Mouse (Mus musculus): ENCODE data around the gene Tbc1d17. TPM values are rescaled to one million over a fixed set of nuclear protein-coding genes. Genes with fewer than 3 reads are reported as not detected.

Tbc1d17 gene
- total and polyA plus RNA-seq, 3 experiments: 31.9 to 40.5 (median 38.5) TPM

DNA sequence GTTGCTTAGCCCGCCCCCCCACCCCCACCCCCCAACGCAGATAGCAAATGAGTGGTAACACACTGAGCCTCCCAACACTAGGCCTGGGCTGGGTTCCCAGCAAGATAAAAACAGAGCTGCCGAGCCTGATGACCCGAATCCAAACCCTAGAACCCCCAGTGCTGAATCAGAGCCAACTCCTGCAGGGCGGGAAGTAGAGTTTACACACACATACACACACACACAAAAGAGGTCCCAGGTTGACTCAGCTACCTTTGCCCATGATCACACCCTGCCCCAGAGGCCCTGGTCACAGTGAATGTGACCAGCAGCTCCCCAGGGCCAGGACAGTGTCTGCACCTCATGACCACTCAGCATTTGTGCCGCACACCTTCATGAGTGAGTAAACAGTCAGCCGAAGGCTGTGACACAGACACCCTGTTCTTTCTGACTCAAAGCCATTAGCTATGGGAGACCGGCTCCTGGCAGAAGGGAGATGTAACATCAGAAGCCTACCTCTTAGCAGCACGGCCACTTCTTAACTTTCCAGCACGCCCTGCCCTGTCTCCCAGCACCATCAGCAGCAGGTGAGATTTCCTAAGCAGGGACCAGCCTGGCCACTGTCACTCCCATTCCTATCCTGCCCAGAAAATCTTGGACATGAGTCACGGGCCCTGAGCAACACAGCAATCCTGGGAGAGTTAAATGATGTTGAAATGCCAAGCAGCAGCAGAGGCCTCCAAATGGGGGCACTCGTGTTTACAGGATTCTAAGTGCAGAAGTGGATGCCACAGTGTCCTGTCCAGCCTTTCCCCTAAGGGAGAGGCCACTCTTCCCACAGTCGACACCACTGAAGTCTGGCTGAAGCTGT lies 39.6 kb upstream of the Tbc1d17 start:
- dilution Hi-C loops (cut with MboI; ENCODE audit: extremely low pct_ligation_motif_present, extremely low pct_unique_long_range_greater_than_20kb, low sequenced_read_pairs) (no loop called here), in situ Hi-C loops (cut with MboI; ENCODE audit: low pct_ligation_motif_present, low pct_unique_long_range_greater_than_20kb, low sequenced_read_pairs) (no loop called here)
- no peak overlapping the region for H3K9ac ChIP-seq (ENCODE audit: insufficient read depth, low read depth)
- peaks cover 36 to 68% of the 10 kb centered on the region in 2 experiments for H3K36me3 ChIP-seq (replicated peaks in 1 of 2; ENCODE audit: control insufficient read depth in 1 of 2, insufficient read depth in 1 of 2, low read length in 1 of 2)
- no peak for DNase-seq (ENCODE audit: extremely low read depth)
- H3K27me3 ChIP-seq (replicated peaks): no peaks in the 10 kb centered on the region
- peaks cover 10 to 14% of the 10 kb centered on the region in 2 experiments for H3K4me1 ChIP-seq (ENCODE audit: control insufficient read depth in 1 of 2, insufficient read depth in 2 of 2)
- H3K4me2 ChIP-seq (ENCODE audit: insufficient read depth, low read depth, poor library complexity, severe bottlenecking): no peak overlapping the region
- no peak overlapping the region for H3K27ac ChIP-seq (ENCODE audit: insufficient read depth, low read depth)
- TF ChIP-seq MAZ (IDR thresholded peaks at IDR 0.05; ENCODE audit: low read depth, low read length) (no peak), E2F4 (IDR thresholded peaks at IDR 0.05; ENCODE audit: insufficient replicate concordance, low read depth, low read length) (no peak), HCFC1 (IDR thresholded peaks at IDR 0.05; ENCODE audit: low read depth, low read length) (no peak), ZC3H11A (IDR thresholded peaks at IDR 0.05; ENCODE audit: low read depth, low read length) (no peak), JUN (IDR thresholded peaks at IDR 0.05; ENCODE audit: insufficient read depth, low read depth, low read length) (no peak), MYC (IDR thresholded peaks at IDR 0.05; ENCODE audit: low read depth, low read length) (no peak), TCF12 (IDR thresholded peaks at IDR 0.05; ENCODE audit: low read depth, low read length) (no peak), RAD21 (IDR thresholded peaks at IDR 0.05; ENCODE audit: low read depth, low read length) (no peak), MEF2A (IDR thresholded peaks at IDR 0.05; ENCODE audit: borderline replicate concordance, low read depth, low read length) (no peak), ETS1 (conservative IDR thresholded peaks at IDR 0.05; ENCODE audit: low read depth, low read length) (no peak), CTCF (conservative IDR thresholded peaks at IDR 0.05 in 1 of 2, IDR thresholded peaks at IDR 0.05 in 1 of 2; ENCODE audit: low read depth in 2 of 2, low read length in 2 of 2) (no peak), ELF1 (IDR thresholded peaks at IDR 0.05; ENCODE audit: low read depth, low read length) (no peak), IRF4 (IDR thresholded peaks at IDR 0.05; ENCODE audit: low read depth, low read length) (no peak), SMC3 (IDR thresholded peaks at IDR 0.05; ENCODE audit: low read depth, low read length) (no peak), PAX5 (IDR thresholded peaks at IDR 0.05; ENCODE audit: low read length) (no peak), EP300 (IDR thresholded peaks at IDR 0.05; ENCODE audit: low read length) (no peak), TBP (conservative IDR thresholded peaks at IDR 0.05; ENCODE audit: low read depth, low read length) (no peak), ZNF384 (IDR thresholded peaks at IDR 0.05; ENCODE audit: low read depth, low read length) (no peak)
- H3K79me2 ChIP-seq (replicated peaks; ENCODE audit: control insufficient read depth, extremely low read depth, insufficient read depth, poor library complexity, severe bottlenecking): peaks cover 14% of the 10 kb centered on the region
- H3K9me3 ChIP-seq (replicated peaks; ENCODE audit: low read length): no peaks in the 10 kb centered on the region
- no peak overlapping the region for H3K4me3 ChIP-seq (replicated peaks in 1 of 3; ENCODE audit: low read depth in 2 of 3, low read length in 2 of 3, poor library complexity in 1 of 3)

DNA sequence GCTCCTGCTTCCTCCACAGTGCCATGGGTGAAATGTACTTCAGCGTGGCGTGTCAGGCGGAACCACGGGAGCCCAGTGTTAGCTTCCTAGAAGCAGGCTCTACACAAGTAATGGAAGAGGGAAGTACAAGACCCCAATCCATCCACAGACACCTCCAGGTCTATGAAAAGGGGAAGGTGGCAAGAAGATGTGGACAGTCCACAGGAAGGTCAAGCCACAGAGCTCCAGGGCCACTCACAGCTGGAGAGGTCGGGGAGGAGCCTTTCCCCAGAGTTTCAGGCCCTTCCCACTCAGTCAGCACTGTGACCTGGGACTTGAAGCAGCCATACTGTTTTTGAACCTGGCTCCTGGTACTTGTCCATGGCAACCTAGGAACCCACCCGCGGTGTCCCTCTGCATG lies 38.1 kb upstream of the Tbc1d17 start:
- Histone ChIP-seq H3K4me1 (ENCODE audit: control insufficient read depth in 1 of 2, insufficient read depth in 2 of 2) (peaks cover 10 to 14% of the 10 kb centered on the region in 2 experiments), H3K36me3 (replicated peaks in 1 of 2; ENCODE audit: control insufficient read depth in 1 of 2, insufficient read depth in 1 of 2, low read length in 1 of 2) (peaks cover 46 to 83% of the 10 kb centered on the region in 2 experiments), H3K9me3 (replicated peaks; ENCODE audit: low read length) (no peaks in the 10 kb centered on the region), H3K27ac (ENCODE audit: insufficient read depth, low read depth) (no peak overlapping the region), H3K4me2 (ENCODE audit: insufficient read depth, low read depth, poor library complexity, severe bottlenecking) (no peak overlapping the region), H3K79me2 (replicated peaks; ENCODE audit: control insufficient read depth, extremely low read depth, insufficient read depth, poor library complexity, severe bottlenecking) (peaks cover 13% of the 10 kb centered on the region), H3K27me3 (replicated peaks) (no peaks in the 10 kb centered on the region), H3K9ac (ENCODE audit: insufficient read depth, low read depth) (no peak overlapping the region), H3K4me3 (replicated peaks in 1 of 3; ENCODE audit: low read depth in 2 of 3, low read length in 2 of 3, poor library complexity in 1 of 3) (no peak overlapping the region)
- DNase-seq (ENCODE audit: extremely low read depth): no peak
- dilution Hi-C loops (cut with MboI; ENCODE audit: extremely low pct_ligation_motif_present, extremely low pct_unique_long_range_greater_than_20kb, low sequenced_read_pairs) (no loop called here), in situ Hi-C loops (cut with MboI; ENCODE audit: low pct_ligation_motif_present, low pct_unique_long_range_greater_than_20kb, low sequenced_read_pairs) (no loop called here)
- TF ChIP-seq ZC3H11A (IDR thresholded peaks at IDR 0.05; ENCODE audit: low read depth, low read length) (no peak), ETS1 (conservative IDR thresholded peaks at IDR 0.05; ENCODE audit: low read depth, low read length) (no peak), MAZ (IDR thresholded peaks at IDR 0.05; ENCODE audit: low read depth, low read length) (no peak), SMC3 (IDR thresholded peaks at IDR 0.05; ENCODE audit: low read depth, low read length) (no peak), CTCF (conservative IDR thresholded peaks at IDR 0.05 in 1 of 2, IDR thresholded peaks at IDR 0.05 in 1 of 2; ENCODE audit: low read depth in 2 of 2, low read length in 2 of 2) (no peak), NELFE (IDR thresholded peaks at IDR 0.05; ENCODE audit: low read depth, low read length) (no peak), MYC (IDR thresholded peaks at IDR 0.05; ENCODE audit: low read depth, low read length) (no peak), MAFK (IDR thresholded peaks at IDR 0.05; ENCODE audit: insufficient replicate concordance, low read length) (no peak), POLR2A (IDR thresholded peaks at IDR 0.05; ENCODE audit: low read depth, low read length) (no peak), JUN (IDR thresholded peaks at IDR 0.05; ENCODE audit: insufficient read depth, low read depth, low read length) (no peak), ZMIZ1 (IDR thresholded peaks at IDR 0.05; ENCODE audit: low read depth, low read length) (no peak), BHLHE40 (IDR thresholded peaks at IDR 0.05; ENCODE audit: low read depth, low read length) (no peak), CHD1 (IDR thresholded peaks at IDR 0.05; ENCODE audit: low read depth, low read length) (no peak), RAD21 (IDR thresholded peaks at IDR 0.05; ENCODE audit: low read depth, low read length) (no peak), KAT2A (IDR thresholded peaks at IDR 0.05; ENCODE audit: insufficient replicate concordance, low read length) (no peak), PAX5 (IDR thresholded peaks at IDR 0.05; ENCODE audit: low read length) (no peak)
